ENCODE assay signal across 36 mouse cellular contexts in the genomic region with DNA sequence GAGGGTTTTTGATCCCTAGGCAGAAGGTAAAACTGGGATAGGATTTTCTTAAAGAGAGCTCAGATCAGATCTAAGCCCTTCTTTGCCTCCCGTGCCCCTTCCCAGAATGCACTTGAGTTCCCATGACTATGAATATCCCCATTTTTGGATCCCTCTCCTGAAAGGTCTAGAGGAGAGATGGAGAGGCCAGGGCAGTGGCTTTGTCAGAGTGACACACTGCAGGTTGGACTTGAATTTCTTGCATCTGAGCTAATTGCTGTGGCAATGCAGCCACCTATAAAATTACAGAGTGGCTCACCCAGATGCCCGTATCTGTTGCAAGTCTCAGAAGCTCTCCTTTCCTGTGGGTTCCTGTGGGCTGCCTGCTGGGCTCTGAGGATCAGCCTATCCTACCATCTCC. TPM values are rescaled to one million over a fixed set of nuclear protein-coding genes. Genes with fewer than 3 reads are reported as not detected.
"Had no signal": no experiment of that assay in that cellular context is flagged by ENCODE, and none has a peak within 500 bp of the region (broad histone marks: within the 10 kb centered on the region; RNA-seq: fewer than 3 reads in every experiment).

Gene Sdr9c7, plus strand, starts transcription at position 301 of the 400 bp plus-strand sequence.

- H3K9ac ChIP-seq: forebrain, postnatal 0 days; heart, embryonic 13.5 days; heart, embryonic 15.5 days; hindbrain, embryonic 13.5 days; hindbrain, embryonic 15.5 days; kidney, embryonic 15.5 days; limb, embryonic 12.5 days; liver, embryonic 14.5 days had no signal

- H3K4me2 ChIP-seq: heart, embryonic 11.5 days; heart, embryonic 13.5 days; heart, embryonic 15.5 days; hindbrain, embryonic 13.5 days; hindbrain, embryonic 15.5 days; kidney, embryonic 15.5 days; limb, embryonic 12.5 days; liver, embryonic 11.5 days had no signal

- DNase-seq: forebrain, postnatal 0 days; gastrocnemius, postnatal 14 days; gastrocnemius, postnatal 36 days; heart, adult 11 months; heart, adult 2 months; heart, postnatal 14 days; heart, postnatal 36 days; kidney, adult 11 months; kidney, adult 9 months; kidney, postnatal 14 days; kidney, postnatal 36 days; layer of hippocampus, adult 9-11 months; layer of hippocampus, postnatal 36 days; left cerebral cortex, postnatal 4 days had no signal

- H3K27ac ChIP-seq: heart, adult 2 months; heart, embryonic 13.5 days; heart, embryonic 15.5 days; hindbrain, embryonic 13.5 days; hindbrain, embryonic 15.5 days; kidney, embryonic 15.5 days; kidney, postnatal 0 days; limb, embryonic 12.5 days; liver, embryonic 14.5 days had no signal

- H3K4me3 ChIP-seq: heart, adult 2 months; heart, embryonic 13.5 days; heart, embryonic 15.5 days; hindbrain, embryonic 13.5 days; hindbrain, embryonic 15.5 days; kidney, embryonic 15.5 days; limb, embryonic 12.5 days had no signal

- ATAC-seq: forebrain, postnatal 0 days; inflammation-experienced regulatory T-cells, adult 6 months had no signal

- H3K4me1 ChIP-seq: heart, embryonic 15.5 days; hindbrain, embryonic 13.5 days; hindbrain, embryonic 15.5 days; kidney, embryonic 15.5 days; limb, embryonic 12.5 days had no signal

- H3K27me3 ChIP-seq: heart, embryonic 13.5 days; heart, embryonic 15.5 days; hindbrain, embryonic 13.5 days; hindbrain, embryonic 15.5 days; kidney, embryonic 15.5 days; limb, embryonic 12.5 days had no signal

- H3K9me3 ChIP-seq: heart, embryonic 13.5 days; heart, embryonic 15.5 days; hindbrain, embryonic 13.5 days; hindbrain, embryonic 15.5 days; kidney, embryonic 15.5 days; limb, embryonic 12.5 days had no signal

- H3K36me3 ChIP-seq: heart, embryonic 13.5 days; heart, embryonic 15.5 days; hindbrain, embryonic 13.5 days; hindbrain, embryonic 15.5 days; kidney, embryonic 15.5 days; limb, embryonic 12.5 days had no signal

RNA-seq across cellular contexts. Expression of gene Sdr9c7, which starts in this region (rescaled TPM):
- total RNA-seq: forebrain, postnatal 0 days; gastrocnemius, adult 18-20 months; gastrocnemius, adult 8-10 months; gastrocnemius, postnatal 14 days; gastrocnemius, postnatal 36 days; heart, adult 2 months; heart, postnatal 36 days; hematopoietic stem cell, adult 5-6 weeks; layer of hippocampus, adult 18-20 months; layer of hippocampus, adult 8-10 months; layer of hippocampus, postnatal 36 days; left cerebral cortex, adult 18-20 months; left cerebral cortex, adult 8-10 months; left cerebral cortex, postnatal 10 days; left cerebral cortex, postnatal 25 days; left cerebral cortex, postnatal 4 days had no signal
- polyA plus RNA-seq: forebrain, postnatal 0 days; heart, adult 2 months; heart, embryonic 11.5 days; heart, embryonic 13.5 days; heart, embryonic 15.5 days; heart, postnatal 0 days; hindbrain, embryonic 11.5 days; hindbrain, embryonic 13.5 days; hindbrain, embryonic 15.5 days; inflammation-experienced regulatory T-cells, adult 6 months; kidney, postnatal 0 days; limb, embryonic 12.5 days; liver, embryonic 11.5 days; liver, embryonic 14.5 days had no signal
